Mouse (Mus musculus): ENCODE measurements around the gene Mcpt8. TPM values are rescaled to one million over a fixed set of nuclear protein-coding genes. Genes with fewer than 3 reads are reported as not detected.
"Not testable (repeated sequence)": the region's sequence is repeated elsewhere in the genome, so short reads cannot be mapped to it uniquely, and the experiment has no call there.

Gene Mcpt8
- 6.2 and 6.4 TPM in 2 replicates for polyA plus RNA-seq (2015; fragmentation: Nextera tagmentation; extraction: Ambion mirVana)

DNA sequence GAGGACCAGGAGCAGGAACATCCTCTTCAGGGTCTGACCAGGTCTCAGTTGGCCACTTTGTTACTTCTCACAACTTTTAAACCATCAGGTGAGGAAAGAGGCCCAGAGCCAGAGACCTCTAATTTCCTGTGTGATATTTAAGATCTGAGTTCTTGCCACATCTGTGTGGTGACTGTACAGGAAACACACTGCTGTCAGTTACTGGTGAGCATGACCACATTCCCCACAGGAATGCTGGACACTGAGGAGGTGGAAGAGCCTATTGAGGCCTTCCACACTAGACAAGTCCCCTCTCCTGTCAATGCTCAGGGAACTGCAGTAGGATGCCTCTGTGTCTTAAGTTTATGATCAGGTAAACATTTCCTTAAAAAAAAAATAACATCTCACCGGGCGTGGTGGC lies at the start of gene Mcpt8:
Mcpt8 (minus strand) TSS at position 107 of the 400 bp plus-strand sequence.
- Histone ChIP-seq H3K4me1 (replicated peaks) (no peaks in the 10 kb centered on the region), H3K9ac (no peak within 1 kb of the TSS), H3K9me3 (replicated peaks) (no peaks in the 10 kb centered on the region), H3K4me2 (no peak within 1 kb of the TSS), H3K4me3 (replicated peaks) (no peak within 1 kb of the TSS), H3K27me3 (no peaks in the 10 kb centered on the region), H3K36me3 (replicated peaks) (no peaks in the 10 kb centered on the region), H3K27ac (replicated peaks) (no peak within 1 kb of the TSS)
- ATAC-seq (ENCODE audit: insufficient read depth): no peak
- WGBS (ENCODE audit: insufficient replicate concordance): 74% methylated on average over 2 of the region's 2 CpGs

DNA sequence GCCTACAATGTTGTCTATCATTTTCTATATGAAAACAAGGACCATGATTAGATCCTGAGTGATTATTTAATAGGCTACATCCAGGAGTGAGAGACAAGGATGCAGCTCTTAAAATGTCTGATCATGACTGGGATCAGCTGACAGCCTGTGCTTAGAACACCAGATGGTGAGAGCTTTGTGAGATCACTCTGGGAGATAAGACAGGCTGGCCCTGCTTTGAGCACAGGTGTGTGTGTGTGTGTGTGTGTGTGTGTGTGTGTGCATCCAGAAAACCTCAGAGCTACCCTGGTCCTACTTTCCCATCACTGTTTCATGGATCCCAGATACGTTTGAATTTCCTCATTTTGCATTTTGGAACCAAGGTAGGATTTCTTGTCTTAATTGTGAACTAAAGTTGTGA lies 48.6 kb upstream of the Mcpt8 start:
- not testable (repeated sequence) for H3K27ac ChIP-seq (replicated peaks); H3K36me3 ChIP-seq (replicated peaks); ATAC-seq (ENCODE audit: insufficient read depth); H3K27me3 ChIP-seq; H3K4me3 ChIP-seq (replicated peaks); H3K4me1 ChIP-seq (replicated peaks); H3K4me2 ChIP-seq; H3K9me3 ChIP-seq (replicated peaks); H3K9ac ChIP-seq
- WGBS (ENCODE audit: insufficient replicate concordance): 40% methylated on average over 1 of the region's 1 CpGs

DNA sequence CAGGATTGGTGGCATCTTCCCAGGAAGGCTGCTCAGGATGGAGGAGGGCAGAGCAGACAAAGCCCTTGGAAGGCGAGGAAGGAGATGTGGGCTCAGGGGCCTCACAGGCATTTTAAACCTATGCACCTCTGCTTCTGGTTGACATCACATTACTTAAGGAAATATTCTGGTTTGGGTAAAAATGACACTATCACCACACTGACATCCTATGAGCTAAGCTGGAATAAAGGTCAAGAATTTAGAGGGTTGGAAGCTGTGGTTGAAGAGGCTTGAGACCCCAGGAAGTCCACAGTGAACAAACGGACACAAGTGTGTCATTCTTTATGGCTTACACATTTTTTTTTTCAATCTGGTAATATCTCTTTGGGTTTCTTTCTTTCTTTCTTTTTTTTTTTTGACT lies 47.4 kb upstream of the Mcpt8 start, which contains the start of gene Gzmd:
Gzmd (minus strand) TSS at position 101 of the 400 bp plus-strand sequence.
- not testable (repeated sequence) for H3K27me3 ChIP-seq; H3K4me3 ChIP-seq (replicated peaks); H3K9me3 ChIP-seq (replicated peaks); H3K36me3 ChIP-seq (replicated peaks); H3K27ac ChIP-seq (replicated peaks); H3K4me1 ChIP-seq (replicated peaks); H3K9ac ChIP-seq; H3K4me2 ChIP-seq; ATAC-seq (ENCODE audit: insufficient read depth)
- WGBS (ENCODE audit: insufficient replicate concordance): 50% methylated on average over 2 of the region's 2 CpGs

DNA sequence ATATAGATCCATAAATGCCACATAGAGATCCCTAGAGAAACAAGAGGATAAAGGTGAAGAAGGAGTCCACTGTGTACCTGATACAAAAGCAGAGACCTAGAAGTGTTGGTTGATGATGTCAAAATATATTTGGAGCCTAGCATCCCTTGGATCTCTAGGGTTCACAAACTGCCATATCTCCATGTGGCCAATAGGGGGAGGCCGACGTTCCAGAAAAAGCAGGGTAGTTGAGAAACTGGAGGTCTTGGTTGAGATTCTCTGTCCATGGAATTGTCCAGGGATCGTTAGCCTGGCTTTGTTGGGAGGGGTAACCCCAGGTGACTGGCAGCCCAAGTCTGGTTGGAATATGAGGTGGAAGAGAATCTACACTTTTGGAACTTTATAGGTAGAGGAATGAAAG lies 43.3 kb upstream of the Mcpt8 start:
- Histone ChIP-seq H3K9ac (no peak overlapping the region), H3K36me3 (replicated peaks) (no peaks in the 10 kb centered on the region), H3K4me1 (replicated peaks) (no peaks in the 10 kb centered on the region), H3K9me3 (replicated peaks) (no peaks in the 10 kb centered on the region), H3K27ac (replicated peaks) (no peak overlapping the region), H3K4me2 (no peak overlapping the region), H3K4me3 (replicated peaks) (no peak overlapping the region), H3K27me3 (no peaks in the 10 kb centered on the region)
- no peak for ATAC-seq (ENCODE audit: insufficient read depth)
- WGBS (ENCODE audit: insufficient replicate concordance): 31% methylated on average over 3 of the region's 3 CpGs

DNA sequence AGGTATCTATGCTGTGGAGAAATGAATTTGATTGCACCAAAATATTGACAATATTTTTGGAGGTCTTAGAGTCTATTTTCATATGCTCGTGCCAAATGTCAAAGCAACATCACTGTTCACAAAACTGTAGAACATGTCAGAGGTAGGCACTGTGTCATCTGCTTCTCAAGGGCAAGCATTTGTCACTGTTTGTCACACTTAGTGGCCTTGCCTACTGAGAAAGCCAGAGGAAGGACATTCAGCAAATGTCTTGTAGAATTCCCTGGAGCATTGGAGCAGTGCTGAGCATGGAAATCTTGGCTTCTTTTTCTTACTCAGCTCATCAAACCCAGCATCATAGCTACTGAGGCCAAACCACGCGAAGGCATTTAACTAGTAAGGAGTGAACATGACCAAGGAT lies 38.4 kb upstream of the Mcpt8 start:
- WGBS (ENCODE audit: insufficient replicate concordance): 63% methylated on average over 3 of the region's 3 CpGs
- H3K4me2 ChIP-seq: no peak overlapping the region
- H3K27me3 ChIP-seq: no peaks in the 10 kb centered on the region
- H3K4me1 ChIP-seq (replicated peaks): no peaks in the 10 kb centered on the region
- H3K9me3 ChIP-seq (replicated peaks): no peaks in the 10 kb centered on the region
- no peak overlapping the region for H3K9ac ChIP-seq
- H3K4me3 ChIP-seq (replicated peaks): no peak overlapping the region
- H3K27ac ChIP-seq (replicated peaks): no peak overlapping the region
- ATAC-seq (ENCODE audit: insufficient read depth): no peak
- H3K36me3 ChIP-seq (replicated peaks): no peaks in the 10 kb centered on the region

DNA sequence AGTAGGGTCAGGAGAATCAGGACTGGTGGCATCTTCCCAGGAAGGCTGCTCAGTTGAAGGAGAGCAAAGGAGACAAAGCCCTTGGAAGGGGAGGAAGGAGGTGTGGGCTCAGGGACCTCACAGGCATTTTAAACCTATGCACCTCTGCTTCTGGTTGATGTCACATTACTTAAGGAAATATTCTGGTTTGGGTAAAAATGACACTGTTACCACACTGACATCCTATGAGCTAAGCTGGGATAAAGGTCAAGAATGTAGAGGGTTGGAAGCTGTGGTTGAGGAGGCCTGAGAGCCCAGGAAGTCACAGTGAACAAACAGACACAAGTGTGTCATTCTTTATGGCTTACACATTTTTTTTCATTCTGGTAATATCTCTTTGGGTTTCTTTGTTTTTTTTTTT lies 35.5 kb upstream of the Mcpt8 start, which contains the start of gene Gzme:
Gzme (minus strand) TSS at position 101 of the 400 bp plus-strand sequence.
- H3K27ac ChIP-seq (replicated peaks): no peak within 1 kb of the TSS

DNA sequence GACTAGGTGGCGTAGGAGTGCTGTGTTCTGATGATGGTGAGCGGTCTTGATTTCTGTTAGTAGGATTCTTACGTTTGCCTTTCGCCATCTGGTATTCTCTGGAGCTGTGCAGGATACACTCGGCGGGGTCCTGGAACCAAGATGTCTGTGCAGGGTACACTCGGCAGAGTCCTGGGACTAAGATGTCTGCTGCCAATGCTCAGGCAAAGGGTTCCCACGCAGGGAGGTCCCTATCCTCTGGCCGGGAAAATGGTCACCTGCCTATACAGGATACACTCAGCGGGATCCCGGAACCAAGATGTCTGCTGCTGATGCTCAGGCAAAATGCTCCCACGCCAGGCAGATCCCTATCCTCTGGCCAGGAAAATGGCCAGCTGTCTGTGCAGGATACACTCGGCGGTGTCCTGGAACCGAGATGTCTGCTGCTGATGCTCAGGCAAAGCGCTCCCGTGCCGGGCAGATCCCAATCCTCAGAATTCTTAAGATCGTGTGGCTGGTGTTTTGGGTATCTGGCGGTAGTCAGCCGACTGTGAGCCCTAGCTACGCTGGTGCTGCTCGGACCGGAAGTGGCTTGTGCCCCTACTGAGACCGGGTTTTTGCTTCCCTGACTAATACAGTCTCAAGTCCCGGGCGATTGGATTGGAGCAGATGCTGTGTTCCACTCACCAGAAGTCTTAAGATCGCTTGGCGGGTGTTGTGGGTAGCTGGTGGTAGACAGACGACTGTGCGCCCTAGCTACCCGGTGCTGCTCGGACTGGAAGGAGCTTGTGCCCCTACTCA lies 30.6 kb upstream of the Mcpt8 start:
- 77% methylated on average over 33 of the region's 33 CpGs for WGBS (ENCODE audit: insufficient replicate concordance)

More for the DNA sequence above, 35.5 kb upstream of the Mcpt8 start, which contains the start of gene Gzme:
- Histone ChIP-seq H3K4me1 (replicated peaks) (no peaks in the 10 kb centered on the region), H3K36me3 (replicated peaks) (no peaks in the 10 kb centered on the region), H3K4me2 (no peak within 1 kb of the TSS), H3K27me3 (no peaks in the 10 kb centered on the region), H3K4me3 (replicated peaks) (no peak within 1 kb of the TSS), H3K9ac (no peak within 1 kb of the TSS), H3K9me3 (replicated peaks) (no peaks in the 10 kb centered on the region)
- ATAC-seq (ENCODE audit: insufficient read depth): no peak

DNA sequence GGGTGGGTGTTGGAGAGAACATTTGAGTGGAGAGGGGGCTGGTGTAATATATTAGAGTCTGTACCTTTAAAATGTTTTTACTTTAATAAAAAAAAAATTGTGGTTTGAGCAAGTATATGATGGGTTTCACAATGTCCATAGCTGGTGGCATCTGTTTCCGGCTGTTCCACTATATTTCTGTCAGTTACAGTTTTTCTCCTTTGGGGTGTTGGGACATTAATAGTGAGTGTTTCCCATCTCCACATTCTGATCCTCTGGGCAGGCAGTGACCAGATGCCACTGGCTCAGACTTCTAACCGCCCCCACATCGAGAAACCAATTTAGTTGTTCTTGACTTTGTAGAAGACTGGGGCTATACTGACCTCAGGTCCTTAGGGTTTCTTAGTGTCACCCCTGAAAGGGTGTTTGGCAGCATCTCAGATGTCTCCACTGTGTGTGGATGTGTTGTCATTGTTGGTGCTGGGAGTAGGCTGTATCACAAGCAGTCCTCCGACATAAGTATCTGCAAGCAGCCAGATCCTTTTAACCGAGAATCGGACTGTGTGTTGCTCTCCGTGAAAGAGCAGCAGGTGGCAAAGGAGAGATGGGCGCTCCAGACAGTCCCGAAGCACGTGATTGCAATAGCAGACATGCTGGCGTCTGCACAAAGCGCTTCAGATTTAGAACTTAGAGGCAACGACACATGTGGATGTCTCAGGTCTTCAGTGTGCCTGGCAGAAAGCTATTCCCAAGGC lies 20.5 kb upstream of the Mcpt8 start:
- no peak for ATAC-seq (ENCODE audit: insufficient read depth)
- Histone ChIP-seq H3K9me3 (replicated peaks) (no peaks in the 10 kb centered on the region), H3K36me3 (replicated peaks) (no peaks in the 10 kb centered on the region), H3K4me3 (replicated peaks) (no peak overlapping the region), H3K27ac (replicated peaks) (no peak overlapping the region), H3K4me2 (no peak overlapping the region), H3K9ac (no peak overlapping the region), H3K4me1 (replicated peaks) (no peaks in the 10 kb centered on the region), H3K27me3 (no peaks in the 10 kb centered on the region)
- 65% methylated on average over 13 of the region's 13 CpGs for WGBS (ENCODE audit: insufficient replicate concordance)

More for the DNA sequence above, 30.6 kb upstream of the Mcpt8 start:
- not testable (repeated sequence) for H3K27ac ChIP-seq (replicated peaks); ATAC-seq (ENCODE audit: insufficient read depth); H3K27me3 ChIP-seq; H3K9ac ChIP-seq; H3K9me3 ChIP-seq (replicated peaks); H3K36me3 ChIP-seq (replicated peaks); H3K4me1 ChIP-seq (replicated peaks); H3K4me2 ChIP-seq; H3K4me3 ChIP-seq (replicated peaks)

DNA sequence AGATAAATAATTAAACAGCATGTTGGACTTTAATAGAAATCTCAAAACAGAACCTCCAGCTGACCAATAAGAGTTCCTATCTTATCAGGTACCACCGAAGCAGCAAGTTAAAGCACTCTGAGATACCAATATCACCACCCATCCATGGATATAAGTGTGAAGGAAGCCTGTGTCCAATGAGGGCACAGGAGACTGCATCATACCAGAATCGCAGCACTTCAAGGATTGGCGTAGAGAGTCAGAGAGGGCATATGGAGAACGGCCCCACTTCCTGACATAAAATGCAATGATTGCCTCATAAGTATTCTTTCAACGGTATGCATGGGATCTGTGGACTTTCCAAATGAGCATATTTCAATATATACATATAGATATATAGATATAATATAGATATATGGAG lies 19.9 kb upstream of the Mcpt8 start:
- no peaks in the 10 kb centered on the region for H3K9me3 ChIP-seq (replicated peaks)
- no peak overlapping the region for H3K9ac ChIP-seq
- 50% methylated on average over 5 of the region's 5 CpGs for WGBS (ENCODE audit: insufficient replicate concordance)
- H3K27me3 ChIP-seq: no peaks in the 10 kb centered on the region
- H3K4me2 ChIP-seq: no peak overlapping the region
- no peaks in the 10 kb centered on the region for H3K4me1 ChIP-seq (replicated peaks)
- no peak overlapping the region for H3K4me3 ChIP-seq (replicated peaks)
- ATAC-seq (ENCODE audit: insufficient read depth): no peak
- H3K36me3 ChIP-seq (replicated peaks): no peaks in the 10 kb centered on the region
- no peak overlapping the region for H3K27ac ChIP-seq (replicated peaks)

DNA sequence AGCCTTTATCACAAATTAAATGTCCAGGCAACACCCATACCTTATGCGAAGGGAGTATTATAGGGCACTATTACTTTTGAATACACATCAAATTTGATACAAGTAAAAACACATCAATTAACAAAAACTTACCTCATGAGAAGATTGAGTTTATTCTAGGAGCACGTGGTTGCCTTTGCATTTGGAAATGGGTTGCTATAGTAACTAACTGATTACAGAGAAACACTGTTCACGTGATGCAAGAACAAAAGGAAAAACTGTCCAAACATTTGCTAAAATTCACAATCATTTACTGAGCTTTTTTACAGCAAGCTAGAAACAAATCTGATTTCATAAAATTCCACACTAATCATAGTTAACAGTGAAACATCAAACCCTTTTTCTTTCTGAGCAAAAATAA lies 18.4 kb upstream of the Mcpt8 start:
- Histone ChIP-seq H3K36me3 (replicated peaks) (no peaks in the 10 kb centered on the region), H3K4me3 (replicated peaks) (no peak overlapping the region), H3K9me3 (replicated peaks) (no peaks in the 10 kb centered on the region), H3K4me2 (no peak overlapping the region), H3K27me3 (no peaks in the 10 kb centered on the region), H3K27ac (replicated peaks) (no peak overlapping the region), H3K4me1 (replicated peaks) (no peaks in the 10 kb centered on the region), H3K9ac (no peak overlapping the region)
- 49% methylated on average over 3 of the region's 3 CpGs for WGBS (ENCODE audit: insufficient replicate concordance)
- ATAC-seq (ENCODE audit: insufficient read depth): no peak

DNA sequence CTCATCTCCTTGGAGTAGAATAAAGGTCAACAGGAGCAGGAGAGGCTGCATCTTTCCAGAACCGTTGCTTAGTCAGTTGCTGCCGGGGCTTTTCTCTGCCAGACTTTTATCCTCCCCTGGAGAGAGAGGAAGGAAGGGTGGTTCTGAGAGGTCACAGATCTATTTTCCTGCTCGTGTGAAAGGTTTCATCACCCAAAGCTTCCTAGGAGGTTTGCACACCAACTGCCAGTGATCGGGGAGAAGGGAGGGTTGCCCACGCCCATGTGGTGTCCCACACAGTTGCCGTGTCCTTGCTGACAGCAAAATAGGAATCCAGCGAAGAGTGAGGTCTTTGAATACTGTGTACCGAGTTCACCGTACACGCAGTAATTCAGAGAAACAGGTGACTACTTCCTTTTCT lies 17.3 kb upstream of the Mcpt8 start, which contains the start of gene Ctsg:
Ctsg (minus strand) TSS at position 189 of the 400 bp plus-strand sequence.
- no peaks in the 10 kb centered on the region for H3K36me3 ChIP-seq (replicated peaks)
- no peak within 1 kb of the TSS for H3K9ac ChIP-seq
- H3K4me1 ChIP-seq (replicated peaks): no peaks in the 10 kb centered on the region
- H3K9me3 ChIP-seq (replicated peaks): no peaks in the 10 kb centered on the region
- 36% methylated on average over 10 of the region's 10 CpGs for WGBS (ENCODE audit: insufficient replicate concordance)
- ATAC-seq (ENCODE audit: insufficient read depth): no peak
- no peaks in the 10 kb centered on the region for H3K27me3 ChIP-seq
- H3K4me2 ChIP-seq: no peak within 1 kb of the TSS
- no peak within 1 kb of the TSS for H3K4me3 ChIP-seq (replicated peaks)
- no peak within 1 kb of the TSS for H3K27ac ChIP-seq (replicated peaks)
